Mouse (Mus musculus) kidney, embryonic 15.5 days (tissue): ENCODE results near the gene Rbm8a. TPM values are rescaled to one million over a fixed set of nuclear protein-coding genes. Genes with fewer than 3 reads are reported as not detected.
"Not testable (repeated sequence)": the region's sequence is repeated elsewhere in the genome, so short reads cannot be mapped to it uniquely, and the experiment has no call there.

Experiments used
- ATAC-seq: fragments of 200-750 bp; cut with Nextera tagmentation; replicated peaks from 2 replicates; pipeline ENCODE4 v1.8.0; 2017; ENCODE audit warnings: moderate TSS enrichment; ENCODE audit not compliant: low FRiP score
- H3K27ac ChIP-seq: fragments of 300-500 bp; sonication (generic); 2 replicates; pipeline ENCODE4 v1.5.1; 2015; ENCODE audit warnings: mild to moderate bottlenecking, inconsistent platforms
- H3K27me3 ChIP-seq: fragments of 300-500 bp; sonication (generic); 2 replicates; pipeline ENCODE4 v1.6.1; 2015; ENCODE audit warnings: inconsistent platforms
- H3K36me3 ChIP-seq: fragments of 300-500 bp; sonication (generic); 2 replicates; pipeline ENCODE4 v1.6.1; 2015; ENCODE audit warnings: inconsistent platforms
- H3K4me1 ChIP-seq: fragments of 300-500 bp; sonication (generic); 2 replicates; pipeline ENCODE4 v1.6.1; 2015; ENCODE audit warnings: inconsistent platforms
- H3K4me2 ChIP-seq: fragments of 300-500 bp; sonication (generic); 2 replicates; pipeline ENCODE4 v1.6.1; 2015; ENCODE audit warnings: moderate library complexity, mild to moderate bottlenecking, inconsistent platforms
- H3K4me3 ChIP-seq: fragments of 300-500 bp; sonication (generic); replicated peaks from 2 replicates; pipeline ENCODE4 v1.5.1; 2015; ENCODE audit warnings: mild to moderate bottlenecking, inconsistent platforms
- H3K9ac ChIP-seq: fragments of 300-500 bp; sonication (generic); 2 replicates; pipeline ENCODE4 v1.6.1; 2015; ENCODE audit warnings: mild to moderate bottlenecking, inconsistent platforms
- H3K9me3 ChIP-seq: fragments of 300-500 bp; sonication (generic); replicated peaks from 2 replicates; pipeline ENCODE4 v1.6.1; 2016; ENCODE audit warnings: inconsistent platforms
- WGBS: fragments of 180-500 bp; shearing (Covaris S2); methylation state at CpG from one replicate; pipeline ENCODE4 v1.1.7; 2015; ENCODE audit warnings: mixed read lengths; 5-methylcytosine and 5-hydroxymethylcytosine counted together
- polyA plus RNA-seq: library from polyadenylated mRNA; unstranded; fragments of >200 nt; fragmentation: Nextera tagmentation; extraction: Ambion mirVana; gene quantifications from 2 replicates; pipeline ENCODE4 v1.2.1, GENCODE M21; 2015

Gene Rbm8a
- polyA plus RNA-seq, 1 experiment from 2014 or later, result 151 TPM

- Histone ChIP-seq H3K4me3 (peak overlapping the region; percentile 29; the same call in 1 of the 2 replicates), H3K4me1 (peaks cover 16% of the 10 kb centered on the region), H3K9ac (no peak overlapping the region), H3K4me2 (peak overlapping the region; percentile 63), H3K9me3 (no peaks in the 10 kb centered on the region), H3K36me3 (no peaks in the 10 kb centered on the region), H3K27me3 (no peaks in the 10 kb centered on the region), H3K27ac (peak overlapping the region; percentile 56)
- ATAC-seq, result no peak
- WGBS, result 43% methylated on average over 8 of the region's 8 CpGs
These were observed 33.1 kb downstream of the Rbm8a start for GRCm38 (mm10) chr3:96662731-96663316.

GRCm38 (mm10) chr3:96663432-96664239, 33.9 kb downstream of the Rbm8a start:
- WGBS, result 6% methylated on average over 18 of the region's 18 CpGs
- Histone ChIP-seq H3K9ac (peak overlapping the region; percentile 41; the same call in 1 of the 2 replicates), H3K4me3 (peak overlapping the region; percentile 29), H3K4me1 (peaks cover 16% of the 10 kb centered on the region), H3K4me2 (peak overlapping the region; percentile 63), H3K9me3 (no peaks in the 10 kb centered on the region), H3K27ac (peak overlapping the region; percentile 56), H3K27me3 (no peaks in the 10 kb centered on the region), H3K36me3 (no peaks in the 10 kb centered on the region)
- peak; percentile 95 for ATAC-seq

- not testable (repeated sequence) for H3K27me3 ChIP-seq, H3K9ac ChIP-seq, H3K4me2 ChIP-seq, H3K36me3 ChIP-seq, H3K4me3 ChIP-seq, ATAC-seq, H3K9me3 ChIP-seq, H3K27ac ChIP-seq
- 89% methylated on average over 7 of the region's 7 CpGs for WGBS
- peaks cover 30% of the 10 kb centered on the region for H3K4me1 ChIP-seq
These were observed 36.1 kb downstream of the Rbm8a start for GRCm38 (mm10) chr3:96665732-96666363.

GRCm38 (mm10) chr3:96666916-96667315, 37.2 kb downstream of the Rbm8a start:
- Histone ChIP-seq H3K9me3 (no peaks in the 10 kb centered on the region), H3K9ac (no peak overlapping the region), H3K4me1 (peaks cover 30% of the 10 kb centered on the region), H3K4me3 (no peak overlapping the region), H3K4me2 (no peak overlapping the region), H3K27ac (no peak overlapping the region), H3K27me3 (0 out of 2 replicates have a peak, but pooled peaks cover 9% of the 10 kb centered on the region), H3K36me3 (no peaks in the 10 kb centered on the region)
- no peak for ATAC-seq
- 85% methylated on average over 5 of the region's 5 CpGs for WGBS

GRCm38 (mm10) chr3:96667316-96667715, 37.6 kb downstream of the Rbm8a start:
- 62% methylated on average over 1 of the region's 1 CpGs for WGBS

GRCm38 (mm10) chr3:96668424-96669067, 38.8 kb downstream of the Rbm8a start:
- no peaks in the 10 kb centered on the region for H3K36me3 ChIP-seq
- H3K9me3 ChIP-seq, result no peaks in the 10 kb centered on the region
- no peak overlapping the region for H3K4me2 ChIP-seq
- H3K9ac ChIP-seq, result no peak overlapping the region
- no peak overlapping the region for H3K27ac ChIP-seq
- WGBS, result 94% methylated on average over 5 of the region's 5 CpGs
- ATAC-seq, result no peak
- 0 out of 2 replicates have a peak, but pooled peaks cover 9% of the 10 kb centered on the region for H3K27me3 ChIP-seq
- H3K4me1 ChIP-seq, result peaks cover 24% of the 10 kb centered on the region
- H3K4me3 ChIP-seq, result no peak overlapping the region

More at GRCm38 (mm10) chr3:96667316-96667715, 37.6 kb downstream of the Rbm8a start:
- peaks cover 29% of the 10 kb centered on the region for H3K4me1 ChIP-seq
- 0 out of 2 replicates have a peak, but pooled peaks cover 9% of the 10 kb centered on the region for H3K27me3 ChIP-seq
- H3K36me3 ChIP-seq, result no peaks in the 10 kb centered on the region
- no peak overlapping the region for H3K27ac ChIP-seq
- no peaks in the 10 kb centered on the region for H3K9me3 ChIP-seq
- no peak overlapping the region for H3K9ac ChIP-seq
- no peak overlapping the region for H3K4me3 ChIP-seq
- no peak overlapping the region for H3K4me2 ChIP-seq
- ATAC-seq, result no peak

- Histone ChIP-seq H3K9me3 (no peaks in the 10 kb centered on the region), H3K9ac (peak within 1 kb of the TSS; percentile 29), H3K4me1 (peaks cover 29% of the 10 kb centered on the region), H3K4me3 (peak within 1 kb of the TSS; percentile 44), H3K36me3 (no peaks in the 10 kb centered on the region), H3K27me3 (0 out of 2 replicates have a peak, but pooled peaks cover 9% of the 10 kb centered on the region), H3K27ac (0 out of 2 replicates have a peak within 1 kb of the TSS, but pooled peaks have one; percentile 13), H3K4me2 (peak within 1 kb of the TSS; percentile 73)
- 4% methylated on average over 35 of the region's 35 CpGs for WGBS
- peak; percentile 94 for ATAC-seq
These were observed 40.2 kb downstream of the Rbm8a start, which contains the start of gene Ankrd35 for GRCm38 (mm10) chr3:96669727-96670468. Gene Ankrd35 (plus strand): TSS chr3:96670131.

GRCm38 (mm10) chr3:96671519-96671918, 41.8 kb downstream of the Rbm8a start:
- Histone ChIP-seq H3K27ac (no peak overlapping the region), H3K4me1 (peaks cover 38% of the 10 kb centered on the region), H3K9ac (no peak overlapping the region), H3K9me3 (no peaks in the 10 kb centered on the region), H3K4me3 (no peak overlapping the region), H3K27me3 (0 out of 2 replicates have a peak, but pooled peaks cover 9% of the 10 kb centered on the region), H3K36me3 (no peaks in the 10 kb centered on the region), H3K4me2 (no peak overlapping the region)
- no peak for ATAC-seq
- WGBS, result 92% methylated on average over 5 of the region's 5 CpGs

- no peak overlapping the region for H3K4me2 ChIP-seq
- 0 out of 2 replicates have a peak, but pooled peaks cover 9% of the 10 kb centered on the region for H3K27me3 ChIP-seq
- peaks cover 38% of the 10 kb centered on the region for H3K4me1 ChIP-seq
- ATAC-seq, result no peak
- H3K9me3 ChIP-seq, result no peaks in the 10 kb centered on the region
- no peak overlapping the region for H3K9ac ChIP-seq
- WGBS, result 55% methylated on average over 4 of the region's 4 CpGs
- H3K27ac ChIP-seq, result no peak overlapping the region
- H3K4me3 ChIP-seq, result no peak overlapping the region
- no peaks in the 10 kb centered on the region for H3K36me3 ChIP-seq
These were observed 43.8 kb downstream of the Rbm8a start for GRCm38 (mm10) chr3:96673514-96673913.

GRCm38 (mm10) chr3:96674442-96674841, 44.7 kb downstream of the Rbm8a start:
- no peaks in the 10 kb centered on the region for H3K9me3 ChIP-seq
- H3K9ac ChIP-seq, result no peak overlapping the region
- peaks cover 36% of the 10 kb centered on the region for H3K4me1 ChIP-seq
- H3K4me2 ChIP-seq, result peak overlapping the region; percentile 44
- no peak overlapping the region for H3K4me3 ChIP-seq
- peak; percentile 33; the same call in 1 of the 2 replicates for ATAC-seq
- 11% methylated on average over 8 of the region's 8 CpGs for WGBS
- peaks cover 12% of the 10 kb centered on the region; the same call in 1 of the 2 replicates for H3K27me3 ChIP-seq
- H3K27ac ChIP-seq, result peak overlapping the region; percentile 80
- H3K36me3 ChIP-seq, result no peaks in the 10 kb centered on the region

- Histone ChIP-seq H3K36me3 (no peaks in the 10 kb centered on the region), H3K9ac (no peak overlapping the region), H3K27me3 (peaks cover 19% of the 10 kb centered on the region; the same call in 1 of the 2 replicates), H3K27ac (peak overlapping the region; percentile 80; the same call in 1 of the 2 replicates), H3K4me1 (peaks cover 30% of the 10 kb centered on the region), H3K4me2 (no peak overlapping the region), H3K9me3 (no peaks in the 10 kb centered on the region), H3K4me3 (no peak overlapping the region)
- no peak for ATAC-seq
- 59% methylated on average over 3 of the region's 3 CpGs for WGBS
These were observed 45.4 kb downstream of the Rbm8a start for GRCm38 (mm10) chr3:96675171-96675570.
